Mouse (Mus musculus) frontal cortex, adult 2 months (tissue): ENCODE results near the gene Asah2. TPM values are rescaled to one million over a fixed set of nuclear protein-coding genes. Genes with fewer than 3 reads are reported as not detected.

Source experiments
- DNase-seq, 2 experiments: peaks; one replicate each; pipeline ENCODE4 v3.0.0; 2022; ENCODE audit warnings: low spot score in 1 of 2; ENCODE audit errors: extremely low spot score in 1 of 2
- polyA plus RNA-seq: library from polyadenylated mRNA; depleted of rRNA; stranded (reverse); fragments of >200 nt; gene quantifications from 2 replicates; pipeline ENCODE4 v1.2.3, GENCODE M21; 2012; rRNA removed

The Asah2 gene
- polyA plus RNA-seq, 1 experiment: 4.5 TPM

- no peak for DNase-seq
Observed at GRCm38 (mm10) chr19:31996916-31997315, 111.1 kb downstream of the Asah2 start.

GRCm38 (mm10) chr19:31991057-31991456 is 117.0 kb downstream of the Asah2 start:
- no peak for DNase-seq

- DNase-seq: no peak
Observed at GRCm38 (mm10) chr19:31975882-31976281, 132.1 kb downstream of the Asah2 start.

- DNase-seq: peak; percentile 24 to 91
Observed at GRCm38 (mm10) chr19:31971998-31972397, 136.0 kb downstream of the Asah2 start.

GRCm38 (mm10) chr19:31971405-31971804 is 136.6 kb downstream of the Asah2 start:
- DNase-seq: no peak

GRCm38 (mm10) chr19:31967933-31968532 is 140.0 kb downstream of the Asah2 start:
- peak in 1 of 2 experiments; percentile 32 for DNase-seq

- no peak for DNase-seq
Observed at GRCm38 (mm10) chr19:31963147-31963546, 144.9 kb downstream of the Asah2 start.

GRCm38 (mm10) chr19:31960434-31960833 is 147.6 kb downstream of the Asah2 start:
- DNase-seq: no peak

GRCm38 (mm10) chr19:31956359-31956758 is 151.7 kb downstream of the Asah2 start:
- DNase-seq: no peak

GRCm38 (mm10) chr19:31954696-31955095 is 153.3 kb downstream of the Asah2 start:
- DNase-seq: no peak

- DNase-seq: no peak
Observed at GRCm38 (mm10) chr19:31954267-31954666, 153.7 kb downstream of the Asah2 start.

GRCm38 (mm10) chr19:31953799-31954198 is 154.2 kb downstream of the Asah2 start:
- DNase-seq: no peak

- no peak for DNase-seq
Observed at GRCm38 (mm10) chr19:31950793-31951489, 157.1 kb downstream of the Asah2 start.

Other genes with a start within 250 kb of the Asah2 start
- not detected in 2 replicates for gene A1cf, start 239.4 kb downstream of the Asah2 start, polyA plus RNA-seq